Mouse (Mus musculus) ES-Bruce4 (cell line): ENCODE results near the gene Tbc1d1.

ENCODE experiments used
- CTCF ChIP-seq: IDR thresholded peaks from one replicate; pipeline ENCODE4 v1.8.1; 2011; ENCODE audit warnings: low read depth, low read length
- EP300 ChIP-seq: IDR thresholded peaks from 2 replicates; pipeline ENCODE4 v1.6.1; 2011; ENCODE audit warnings: low read depth, low read length; ENCODE audit not compliant: insufficient read depth

DNA sequence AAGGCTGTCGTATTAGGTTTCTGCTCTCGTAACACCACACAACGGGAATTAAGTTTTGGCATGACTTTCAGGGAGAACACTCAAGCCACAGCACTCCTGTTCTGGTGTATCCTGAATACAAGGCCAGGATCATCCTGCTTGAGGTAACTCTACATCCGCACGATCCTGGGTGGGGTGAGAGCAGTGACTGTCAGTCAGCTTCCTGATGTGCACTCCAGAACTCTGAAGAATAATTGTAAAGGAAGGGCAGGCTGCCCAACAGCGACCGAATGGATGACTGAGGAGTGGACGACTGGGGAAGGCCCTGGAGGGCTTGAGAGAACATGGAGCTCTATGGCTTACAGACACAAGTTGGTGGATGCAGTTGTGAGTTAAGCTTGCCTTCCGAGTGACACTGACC, 210.0 kb downstream of the Tbc1d1 start:
- TF ChIP-seq EP300 (no peak), CTCF (no peak)
